Mouse (Mus musculus) stomach, embryonic 14.5 days (tissue): ENCODE results near the gene Zar1l. TPM values are rescaled to one million over a fixed set of nuclear protein-coding genes. Genes with fewer than 3 reads are reported as not detected.

Source experiments
- ATAC-seq: fragments of 200-750 bp; cut with Nextera tagmentation; 2 replicates; pipeline ENCODE4 v1.8.0; 2017; ENCODE audit warnings: low read depth, moderate TSS enrichment; ENCODE audit not compliant: insufficient number of reproducible peaks, insufficient read depth, low FRiP score
- H3K27ac ChIP-seq: fragments of 300-500 bp; sonication (generic); 2 replicates; pipeline ENCODE4 v1.5.1; 2014; ENCODE audit warnings: mild to moderate bottlenecking, low read length, moderate library complexity, mixed read lengths
- H3K27me3 ChIP-seq: fragments of 300-500 bp; sonication (generic); 2 replicates; pipeline ENCODE4 v1.6.1; 2014; ENCODE audit warnings: low read length, control low read depth, mixed read lengths; ENCODE audit not compliant: control insufficient read depth, insufficient read depth
- H3K36me3 ChIP-seq: fragments of 300-500 bp; sonication (generic); 2 replicates; pipeline ENCODE4 v1.6.1; 2014; ENCODE audit warnings: mild to moderate bottlenecking, control low read depth, low read length, moderate library complexity, mixed read lengths; ENCODE audit not compliant: control insufficient read depth, insufficient read depth
- H3K4me1 ChIP-seq: fragments of 300-500 bp; sonication (generic); 2 replicates; pipeline ENCODE4 v1.6.1; 2014; ENCODE audit warnings: low read length, control low read depth, mixed read lengths; ENCODE audit not compliant: control insufficient read depth, insufficient read depth
- H3K4me2 ChIP-seq: fragments of 300-500 bp; sonication (generic); replicated peaks from 2 replicates; pipeline ENCODE4 v1.6.1; 2014; ENCODE audit warnings: low read depth, low read length, control low read depth
- H3K4me3 ChIP-seq: fragments of 300-500 bp; sonication (generic); 2 replicates; pipeline ENCODE4 v1.5.1; 2014; ENCODE audit warnings: low read depth, low read length, control low read depth
- H3K9ac ChIP-seq: fragments of 300-500 bp; sonication (generic); replicated peaks from 2 replicates; pipeline ENCODE4 v1.6.1; 2014; ENCODE audit warnings: low read depth, mild to moderate bottlenecking, control low read depth, low read length, moderate library complexity, mixed read lengths
- H3K9me3 ChIP-seq: fragments of 300-500 bp; sonication (generic); 2 replicates; pipeline ENCODE4 v1.6.1; 2016; ENCODE audit warnings: low read depth, low read length, control low read depth; ENCODE audit not compliant: control insufficient read depth
- WGBS: fragments of 180-500 bp; shearing (Covaris S2); extraction: QIAGEN DNeasy Blood & Tissue Kit; methylation state at CpG from one replicate; pipeline ENCODE4 v1.1.7; 2014; 5-methylcytosine and 5-hydroxymethylcytosine counted together
- polyA plus RNA-seq: library from polyadenylated mRNA; unstranded; fragments of >200 nt; fragmentation: Nextera tagmentation; extraction: Ambion mirVana; gene quantifications from 2 replicates; pipeline ENCODE4 v1.2.1, GENCODE M21; 2014

Zar1l gene
- polyA plus RNA-seq, 1 experiment from 2014 or later = not detected

DNA sequence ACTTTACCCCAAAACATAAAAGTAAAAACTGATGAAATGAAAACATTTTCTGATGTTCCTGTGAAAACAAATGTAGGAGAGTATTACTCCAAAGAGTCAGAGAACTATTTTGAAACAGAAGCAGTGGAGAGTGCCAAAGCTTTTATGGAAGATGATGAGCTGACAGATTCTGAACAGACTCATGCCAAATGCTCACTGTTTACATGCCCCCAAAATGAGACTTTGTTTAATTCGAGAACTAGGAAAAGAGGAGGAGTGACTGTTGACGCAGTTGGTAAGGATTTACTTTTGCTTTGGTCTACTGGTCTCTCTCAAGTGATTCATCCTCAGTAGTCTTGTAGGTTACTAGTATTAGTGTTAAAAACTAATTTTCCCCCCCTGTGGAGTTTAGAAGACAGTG is 25.2 kb upstream of the Zar1l start:
- ATAC-seq = no peak
- Histone ChIP-seq H3K4me1 (no peaks in the 10 kb centered on the region), H3K27me3 (no peaks in the 10 kb centered on the region), H3K36me3 (peaks cover 9% of the 10 kb centered on the region), H3K4me3 (no peak overlapping the region), H3K4me2 (no peak overlapping the region), H3K9ac (no peak overlapping the region), H3K9me3 (no peaks in the 10 kb centered on the region), H3K27ac (no peak overlapping the region)
- WGBS = 85% methylated on average over 2 of the region's 2 CpGs

DNA sequence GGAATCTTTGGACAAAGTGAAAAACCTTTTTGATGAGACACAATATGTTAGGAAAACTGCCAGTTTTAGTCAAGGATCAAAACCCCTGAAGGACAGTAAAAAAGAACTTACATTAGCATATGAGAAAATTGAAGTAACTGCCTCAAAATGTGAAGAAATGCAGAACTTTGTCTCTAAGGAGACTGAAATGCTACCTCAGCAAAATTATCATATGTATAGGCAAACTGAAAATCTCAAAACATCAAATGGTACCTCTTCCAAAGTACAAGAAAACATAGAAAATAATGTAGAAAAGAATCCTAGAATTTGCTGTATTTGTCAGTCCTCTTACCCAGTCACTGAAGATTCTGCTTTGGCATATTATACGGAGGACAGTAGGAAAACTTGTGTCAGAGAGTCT is 23.3 kb upstream of the Zar1l start:
- Histone ChIP-seq H3K9ac (no peak overlapping the region), H3K36me3 (peaks cover 15% of the 10 kb centered on the region), H3K9me3 (no peaks in the 10 kb centered on the region), H3K4me3 (no peak overlapping the region), H3K27me3 (no peaks in the 10 kb centered on the region), H3K27ac (no peak overlapping the region), H3K4me2 (no peak overlapping the region), H3K4me1 (no peaks in the 10 kb centered on the region)
- WGBS = 94% methylated on average over 1 of the region's 1 CpGs
- no peak for ATAC-seq

DNA sequence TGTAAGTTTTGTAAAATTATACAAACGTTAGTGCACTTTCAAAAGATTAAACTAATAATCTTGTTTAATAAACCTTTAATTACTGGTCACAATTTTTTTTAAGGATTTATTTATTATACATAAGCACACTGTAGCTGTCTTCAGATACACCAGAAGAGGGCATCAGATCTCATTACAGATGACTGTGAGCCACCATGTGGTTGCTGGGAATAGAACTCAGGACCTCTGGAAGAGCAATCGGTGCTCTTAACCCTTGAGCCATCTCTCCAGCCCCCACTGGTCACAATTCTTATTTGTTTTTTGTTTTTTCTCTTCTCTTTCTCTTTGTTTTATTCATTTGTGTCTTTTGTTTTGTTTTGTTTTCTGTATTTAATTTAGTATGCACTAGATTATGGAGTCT is 7.3 kb upstream of the Zar1l start:
- no peaks in the 10 kb centered on the region for H3K9me3 ChIP-seq
- 79% methylated on average over 2 of the region's 2 CpGs for WGBS
- no peak overlapping the region for H3K9ac ChIP-seq
- no peak overlapping the region for H3K4me2 ChIP-seq
- no peak overlapping the region for H3K27ac ChIP-seq
- H3K27me3 ChIP-seq = no peaks in the 10 kb centered on the region
- H3K36me3 ChIP-seq = 0 out of 2 replicates have a peak, but pooled peaks cover 2% of the 10 kb centered on the region
- 0 out of 2 replicates have a peak, but pooled peaks cover 4% of the 10 kb centered on the region for H3K4me1 ChIP-seq
- H3K4me3 ChIP-seq = no peak overlapping the region
- ATAC-seq = no peak

DNA sequence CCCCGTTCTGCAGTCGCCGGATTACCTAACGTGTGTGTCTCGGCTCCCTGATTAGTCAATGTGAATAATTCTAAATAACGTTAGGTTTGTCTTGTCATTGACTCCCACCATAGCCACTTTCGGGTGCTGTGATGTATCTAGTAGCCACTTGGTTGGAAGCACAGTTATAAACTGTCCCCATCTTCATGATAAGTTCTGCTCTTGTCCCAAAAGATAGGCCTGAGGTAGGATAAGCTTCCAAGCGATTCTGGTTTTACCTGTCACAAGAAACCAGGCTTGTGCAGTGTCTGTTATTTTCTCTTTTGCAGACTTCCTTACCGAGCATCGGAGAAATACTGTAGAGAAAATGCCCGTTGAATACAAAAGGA is 4.9 kb upstream of the Zar1l start:
- Histone ChIP-seq H3K4me2 (peak overlapping the region; percentile 56), H3K4me1 (0 out of 2 replicates have a peak, but pooled peaks cover 4% of the 10 kb centered on the region), H3K9me3 (no peaks in the 10 kb centered on the region), H3K36me3 (no peaks in the 10 kb centered on the region), H3K9ac (peak overlapping the region; percentile 88), H3K27ac (peak overlapping the region; percentile 89), H3K4me3 (peak overlapping the region; percentile 79), H3K27me3 (no peaks in the 10 kb centered on the region)
- no peak for ATAC-seq
- WGBS = 7% methylated on average over 11 of the region's 11 CpGs

DNA sequence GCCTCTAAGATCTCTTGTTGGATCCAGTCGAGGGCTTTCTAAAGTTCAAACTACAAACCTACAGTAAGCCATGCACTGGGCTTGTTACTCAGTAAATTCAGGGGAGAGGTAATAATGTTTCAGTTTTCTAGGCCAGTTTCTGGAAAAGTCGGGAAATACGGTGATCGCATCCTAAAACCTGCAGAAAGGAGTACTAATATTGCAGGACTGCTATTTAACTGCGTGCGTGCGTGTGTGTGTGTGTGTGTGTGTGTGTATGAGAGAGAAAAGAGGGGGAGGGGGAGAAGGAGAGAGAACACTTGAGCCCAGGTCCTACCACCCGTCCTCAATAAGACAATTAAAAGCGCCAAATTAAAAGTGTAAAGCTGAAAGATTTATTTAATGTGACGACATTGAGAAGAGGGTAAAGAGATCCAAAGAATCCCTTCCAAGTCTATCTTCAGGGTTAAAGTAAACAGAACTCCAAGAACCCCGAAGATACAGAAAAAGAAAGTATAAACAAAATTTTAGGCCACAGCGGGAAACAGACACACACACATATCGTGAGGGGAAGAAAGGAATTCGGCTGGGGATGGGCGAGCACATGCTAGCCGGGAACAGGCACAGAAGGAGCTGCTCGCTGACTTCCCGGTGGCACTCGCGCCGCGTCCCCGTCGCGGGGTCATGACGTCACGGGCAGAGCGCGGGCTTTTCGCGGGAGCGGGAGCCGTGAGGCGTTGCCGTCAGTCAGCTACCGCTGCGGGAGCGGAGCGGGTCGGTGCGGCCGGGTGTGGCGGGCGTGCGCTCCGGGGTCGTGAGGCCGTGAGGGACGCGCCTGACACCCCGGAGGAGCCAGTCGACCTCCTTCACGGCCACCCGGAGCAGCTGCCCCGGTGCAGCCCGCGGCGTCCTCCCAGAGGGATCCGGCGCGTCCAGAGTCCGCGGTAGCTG is 4.2 kb upstream of the Zar1l start, which contains the start of gene Brca2:
Gene Brca2, plus strand, starts transcription at position 694 of the 930 bp plus-strand sequence.
- 5% methylated on average over 63 of the region's 63 CpGs for WGBS

DNA sequence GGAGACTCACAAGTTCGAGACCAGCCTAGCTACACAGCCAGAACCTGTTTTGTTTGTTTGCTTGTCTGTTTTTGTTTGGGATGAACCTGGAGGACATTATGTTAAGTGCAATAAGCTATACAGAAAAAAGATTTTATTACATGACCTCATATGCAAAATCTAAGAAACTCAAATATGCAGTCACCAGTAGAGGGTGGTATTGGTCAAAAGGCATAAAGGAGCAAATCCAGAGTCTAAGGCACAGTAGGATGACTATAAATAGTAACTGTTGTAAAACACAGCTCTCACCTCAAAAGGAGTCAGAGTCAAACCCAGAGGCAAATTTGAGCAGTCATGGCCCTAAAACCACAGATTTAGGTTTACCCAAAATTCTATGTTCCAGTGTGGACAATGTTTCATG is 1.6 kb upstream of the Zar1l start:
- no peak overlapping the region for H3K27ac ChIP-seq
- WGBS = 83% methylated on average over 1 of the region's 1 CpGs
- H3K9ac ChIP-seq = no peak overlapping the region
- 0 out of 2 replicates have a peak, but pooled peaks cover 4% of the 10 kb centered on the region for H3K4me1 ChIP-seq
- no peak overlapping the region for H3K4me2 ChIP-seq
- ATAC-seq = no peak
- no peak overlapping the region for H3K4me3 ChIP-seq
- H3K9me3 ChIP-seq = no peaks in the 10 kb centered on the region
- no peaks in the 10 kb centered on the region for H3K27me3 ChIP-seq
- H3K36me3 ChIP-seq = no peaks in the 10 kb centered on the region

More for the DNA sequence above, 4.2 kb upstream of the Zar1l start, which contains the start of gene Brca2:
- Histone ChIP-seq H3K4me1 (0 out of 2 replicates have a peak, but pooled peaks cover 4% of the 10 kb centered on the region), H3K36me3 (no peaks in the 10 kb centered on the region), H3K27ac (peak within 1 kb of the TSS; percentile 89), H3K4me2 (peak within 1 kb of the TSS; percentile 56), H3K9me3 (no peaks in the 10 kb centered on the region), H3K9ac (peak within 1 kb of the TSS; percentile 88), H3K27me3 (no peaks in the 10 kb centered on the region), H3K4me3 (peak within 1 kb of the TSS; percentile 79)
- peak; percentile 91 for ATAC-seq

DNA sequence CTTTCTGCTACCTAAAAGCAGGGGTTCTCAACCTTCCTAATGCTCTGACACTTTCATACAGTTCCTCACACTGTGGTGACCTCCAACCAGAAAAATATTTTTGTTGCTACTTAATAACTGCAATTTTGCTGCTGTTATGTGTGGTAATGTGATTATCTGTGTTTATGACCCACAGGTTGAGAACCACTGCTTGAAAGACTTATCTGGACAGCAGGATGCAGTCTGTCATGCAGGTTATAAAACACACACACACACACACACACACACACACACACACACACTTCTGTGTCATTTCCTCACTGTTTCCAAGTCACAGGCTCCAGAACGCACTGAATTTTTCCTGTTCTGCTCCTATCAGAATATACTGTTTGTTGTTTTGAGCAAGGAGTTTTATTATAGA is 3.9 kb downstream of the Zar1l start:
- no peaks in the 10 kb centered on the region for H3K9me3 ChIP-seq
- H3K9ac ChIP-seq = no peak overlapping the region
- no peak overlapping the region for H3K27ac ChIP-seq
- no peak overlapping the region for H3K4me2 ChIP-seq
- H3K4me1 ChIP-seq = no peaks in the 10 kb centered on the region
- WGBS = 86% methylated on average over 1 of the region's 1 CpGs
- H3K4me3 ChIP-seq = no peak overlapping the region
- no peaks in the 10 kb centered on the region for H3K36me3 ChIP-seq
- ATAC-seq = no peak
- H3K27me3 ChIP-seq = no peaks in the 10 kb centered on the region

DNA sequence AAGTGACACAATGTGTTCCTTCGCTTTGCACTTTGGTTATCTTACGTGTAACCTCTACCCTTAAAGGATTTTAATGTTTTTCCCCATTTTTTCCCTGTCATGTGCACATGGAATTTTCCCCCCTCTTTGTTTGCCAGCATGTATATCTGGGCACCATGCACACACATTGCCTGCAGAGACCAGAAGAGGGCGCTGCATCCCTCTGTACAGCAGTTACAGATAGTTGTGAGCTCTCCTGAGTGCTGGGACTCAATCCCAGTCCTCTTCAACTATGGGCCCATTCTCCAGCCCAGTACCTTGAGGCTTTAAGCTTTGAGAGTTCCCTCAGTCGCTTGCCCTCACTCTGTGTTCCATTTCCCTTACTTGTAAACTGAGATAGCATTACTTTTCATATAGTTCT is 4.7 kb downstream of the Zar1l start:
- H3K36me3 ChIP-seq = no peaks in the 10 kb centered on the region
- no peak overlapping the region for H3K4me3 ChIP-seq
- H3K4me1 ChIP-seq = no peaks in the 10 kb centered on the region
- 74% methylated on average over 4 of the region's 4 CpGs for WGBS
- no peak overlapping the region for H3K27ac ChIP-seq
- no peaks in the 10 kb centered on the region for H3K9me3 ChIP-seq
- no peak for ATAC-seq
- no peak overlapping the region for H3K9ac ChIP-seq
- no peaks in the 10 kb centered on the region for H3K27me3 ChIP-seq
- no peak overlapping the region for H3K4me2 ChIP-seq
